Mouse (Mus musculus) small intestine, adult 2 months (tissue): ENCODE results near the gene Shoc2. TPM values are rescaled to one million over a fixed set of nuclear protein-coding genes. Genes with fewer than 3 reads are reported as not detected.
A peak's percentile ranks its signal among the peaks of the same experiment; 100 is the strongest.
"Not testable (repeated sequence)": the region's sequence is repeated elsewhere in the genome, so short reads cannot be mapped to it uniquely, and the experiment has no call there.

ENCODE experiments used
- H3K27ac ChIP-seq: fragments of 200-500 bp; 2 replicates; pipeline ENCODE4 v1.5.1; 2012; ENCODE audit warnings: low read depth, low read length, control low read depth, inconsistent platforms; ENCODE audit not compliant: insufficient read depth
- H3K27me3 ChIP-seq: fragments of 200-500 bp; 2 replicates; pipeline ENCODE4 v1.6.1; 2012; ENCODE audit warnings: mild to moderate bottlenecking, moderate library complexity, low read length, inconsistent platforms; ENCODE audit not compliant: control insufficient read depth, insufficient read depth
- H3K36me3 ChIP-seq: fragments of 200-500 bp; 2 replicates; pipeline ENCODE4 v1.6.1; 2012; ENCODE audit warnings: mild to moderate bottlenecking, low read length, control low read depth, inconsistent platforms; ENCODE audit not compliant: control insufficient read depth, insufficient read depth
- H3K4me1 ChIP-seq: fragments of 200-500 bp; 2 replicates; pipeline ENCODE4 v1.6.1; 2012; ENCODE audit warnings: low read length, inconsistent platforms, mixed read lengths; ENCODE audit not compliant: control insufficient read depth, insufficient read depth, insufficient read length
- H3K4me3 ChIP-seq: fragments of 200-500 bp; 2 replicates; pipeline ENCODE4 v1.5.1; 2012; ENCODE audit warnings: low read depth, mild to moderate bottlenecking, control low read depth, inconsistent platforms, low read length, moderate library complexity
- CTCF ChIP-seq: fragments of 200-500 bp; IDR thresholded peaks from 2 replicates; pipeline ENCODE4 v1.5.1; 2012; ENCODE audit warnings: low read depth, mild to moderate bottlenecking, control low read depth, inconsistent platforms, low read length, moderate library complexity, mixed read lengths; ENCODE audit not compliant: insufficient replicate concordance, insufficient read length; ENCODE audit errors: extremely low read depth
- POLR2A ChIP-seq: fragments of 200-500 bp; IDR thresholded peaks from 2 replicates; pipeline ENCODE4 v1.6.1; 2012; ENCODE audit warnings: low read depth, mild to moderate bottlenecking, control low read depth, inconsistent platforms, low read length, moderate library complexity
- WGBS: fragments of 180-500 bp; shearing (Covaris S2); methylation state at CpG from one replicate; pipeline ENCODE4 v1.1.7; 2018; 5-methylcytosine and 5-hydroxymethylcytosine counted together
- polyA plus RNA-seq: library from polyadenylated mRNA; depleted of rRNA; stranded (reverse); fragments of >200 nt; gene quantifications from 2 replicates; pipeline ENCODE4 v1.2.3, GENCODE M21; 2012

Gene Shoc2
- polyA plus RNA-seq, 1 experiment: 8.7 TPM

DNA sequence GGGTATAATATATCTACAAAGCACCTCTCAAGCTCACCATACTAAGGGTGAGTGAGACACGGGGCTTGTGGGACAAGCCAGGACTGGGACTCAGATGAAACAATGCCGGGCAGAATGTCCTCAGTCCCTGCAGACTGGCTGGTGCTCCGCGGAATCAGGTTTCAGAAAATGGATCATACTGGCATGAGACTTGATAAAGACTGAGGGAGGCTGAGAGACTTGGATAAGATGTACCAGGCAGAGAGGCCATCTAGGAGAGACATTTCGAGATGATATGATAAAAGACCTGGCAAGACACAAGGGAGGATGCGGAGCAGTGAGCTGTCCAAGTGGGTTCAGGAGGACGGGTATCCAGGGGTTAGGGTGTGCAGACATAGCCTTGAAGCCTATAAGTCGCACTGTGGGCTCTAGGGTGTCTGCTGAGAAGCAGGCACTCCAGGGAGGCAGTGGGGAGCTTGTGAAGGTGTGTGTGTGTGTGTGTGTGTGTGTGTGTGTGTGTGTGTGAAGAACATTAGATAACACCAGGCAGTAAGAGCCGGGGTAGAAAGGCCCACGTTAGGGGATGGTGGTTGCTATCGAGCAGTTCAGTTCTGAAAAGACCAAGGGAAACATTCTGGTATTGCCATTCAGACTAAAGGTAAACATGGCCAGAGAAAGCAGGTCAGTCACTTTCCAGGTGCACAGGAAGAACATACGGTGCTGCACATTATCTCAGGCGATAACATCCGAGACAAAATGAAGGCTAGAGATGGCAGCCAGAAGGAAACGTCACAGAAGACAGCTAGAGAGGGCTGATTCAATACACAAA lies 42.0 kb upstream of the Shoc2 start:
- WGBS: 40% methylated on average over 15 of the region's 15 CpGs

DNA sequence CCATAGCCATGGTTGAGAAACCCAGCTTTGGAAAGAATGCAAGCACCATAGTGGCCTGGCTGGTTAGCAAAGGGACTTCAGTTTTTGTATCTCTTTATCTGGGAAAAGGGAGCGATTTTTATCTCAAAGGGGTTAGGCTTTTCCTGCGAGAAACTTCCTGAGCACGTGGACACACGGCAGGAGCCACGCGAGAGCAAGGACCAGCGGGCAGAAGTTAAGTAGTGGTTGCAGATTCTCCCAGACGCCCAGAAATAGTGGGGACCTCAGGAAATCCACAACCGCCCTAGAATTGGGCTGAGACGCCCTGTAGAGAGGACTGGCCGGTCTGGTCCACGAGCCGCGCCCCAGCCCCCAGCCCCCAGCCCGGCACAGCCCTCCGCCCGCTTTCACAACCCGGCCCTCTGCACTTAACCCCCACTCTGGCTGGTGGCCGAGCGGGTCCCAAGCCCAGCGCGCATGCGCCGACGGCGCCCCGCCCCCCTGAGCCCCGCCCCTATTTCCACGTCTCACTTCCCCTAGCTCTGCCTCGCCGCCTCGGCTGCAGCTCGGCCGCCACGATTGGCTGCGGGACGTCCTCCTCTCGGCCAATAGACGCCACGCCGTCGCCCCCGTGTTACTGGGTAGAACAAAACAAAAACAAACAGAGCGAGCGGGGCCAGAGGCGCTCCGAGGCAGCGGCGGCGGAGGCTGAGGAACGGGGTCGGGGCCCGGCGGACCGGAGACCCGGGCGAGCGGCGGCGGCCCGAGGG lies 41.2 kb upstream of the Shoc2 start:
- Histone ChIP-seq H3K27ac (peak overlapping the region; percentile 87), H3K27me3 (no peaks in the 10 kb centered on the region), H3K36me3 (no peaks in the 10 kb centered on the region), H3K4me1 (peaks cover 25% of the 10 kb centered on the region), H3K4me3 (peak overlapping the region; percentile 100)
- TF ChIP-seq CTCF: no peak
- TF ChIP-seq POLR2A: peak; percentile 98
- WGBS: under 1% methylated on average over 60 of the region's 61 CpGs

More for the DNA sequence above, 42.0 kb upstream of the Shoc2 start:
- TF ChIP-seq POLR2A: no peak
- no peak for TF ChIP-seq CTCF
- H3K27me3 ChIP-seq: no peaks in the 10 kb centered on the region
- no peak overlapping the region for H3K4me3 ChIP-seq
- H3K4me1 ChIP-seq: peaks cover 27% of the 10 kb centered on the region
- H3K36me3 ChIP-seq: no peaks in the 10 kb centered on the region
- H3K27ac ChIP-seq: peak overlapping the region; percentile 81

GRCm38 (mm10) chr19:53903507-53904321 lies 40.4 kb upstream of the Shoc2 start:
- TF ChIP-seq CTCF (peak; percentile 38; the same call in 1 of the 2 replicates), POLR2A (no peak; the same call in 1 of the 2 replicates)
- WGBS: 1% methylated on average over 82 of the region's 83 CpGs
- Histone ChIP-seq H3K27ac (peak overlapping the region; percentile 87), H3K36me3 (peaks cover 5% of the 10 kb centered on the region), H3K4me1 (peaks cover 22% of the 10 kb centered on the region), H3K27me3 (no peaks in the 10 kb centered on the region), H3K4me3 (peak overlapping the region; percentile 100)

DNA sequence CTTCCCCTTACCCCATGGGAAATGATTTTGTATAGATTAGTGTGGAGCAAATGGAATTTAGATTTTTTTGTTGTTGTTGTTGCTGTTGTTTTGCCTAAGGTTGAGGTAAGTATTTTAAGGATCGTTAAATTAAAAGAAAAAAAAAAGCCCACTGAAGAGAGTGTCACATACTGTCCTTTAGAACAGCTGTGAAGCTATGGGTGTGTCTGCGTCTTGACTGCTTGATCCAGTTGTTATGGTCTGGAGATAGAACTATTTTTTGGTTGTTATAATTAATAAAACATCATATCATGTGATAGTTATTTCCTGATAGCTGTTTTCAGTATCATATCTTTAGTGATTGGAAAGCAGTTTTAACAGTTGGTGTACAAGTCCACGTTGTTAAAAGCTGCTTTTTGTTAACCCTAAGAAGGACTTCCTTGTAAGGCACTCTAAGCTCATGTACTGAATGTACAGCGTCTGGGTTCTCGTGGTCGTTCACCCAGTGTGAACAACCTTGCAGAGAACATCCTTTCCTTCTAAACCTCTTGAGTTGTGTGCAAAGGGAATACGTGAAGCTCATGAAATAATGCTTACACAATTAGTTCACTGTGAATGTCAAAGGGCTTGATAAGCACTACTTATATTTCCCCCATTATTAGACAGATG lies 39.1 kb upstream of the Shoc2 start:
- no peak for TF ChIP-seq POLR2A
- TF ChIP-seq CTCF: no peak
- WGBS: 4% methylated on average over 7 of the region's 7 CpGs
- peaks cover 19% of the 10 kb centered on the region for H3K4me1 ChIP-seq
- H3K27me3 ChIP-seq: no peaks in the 10 kb centered on the region
- no peak overlapping the region for H3K4me3 ChIP-seq
- H3K36me3 ChIP-seq: peaks cover 11% of the 10 kb centered on the region
- peak overlapping the region; percentile 35; the same call in 1 of the 2 replicates for H3K27ac ChIP-seq

- Histone ChIP-seq H3K27me3 (no peaks in the 10 kb centered on the region), H3K36me3 (peaks cover 14% of the 10 kb centered on the region), H3K4me1 (peaks cover 16% of the 10 kb centered on the region), H3K4me3 (peak overlapping the region; percentile 40; the same call in 1 of the 2 replicates), H3K27ac (peak overlapping the region; percentile 61)
- no peak for TF ChIP-seq POLR2A
- no peak for TF ChIP-seq CTCF
- WGBS: 4% methylated on average over 6 of the region's 6 CpGs
Observed at GRCm38 (mm10) chr19:53906033-53906702, 37.9 kb upstream of the Shoc2 start.

GRCm38 (mm10) chr19:53906703-53907070 lies 37.4 kb upstream of the Shoc2 start:
- H3K4me3 ChIP-seq, H3K27me3 ChIP-seq: not testable (repeated sequence)
- H3K27ac ChIP-seq: peak overlapping the region; percentile 61

More at GRCm38 (mm10) chr19:53906703-53907070, 37.4 kb upstream of the Shoc2 start:
- Histone ChIP-seq H3K4me1 (peaks cover 16% of the 10 kb centered on the region), H3K36me3 (peaks cover 18% of the 10 kb centered on the region)
